Mouse (Mus musculus) thymus, postnatal 36 days (tissue): ENCODE results near the gene Meis2.

Source experiments
- DNase-seq, 2 experiments: peaks; one replicate each; pipeline ENCODE4 v3.0.0; 2022; ENCODE audit warnings: mixed read lengths in 2 of 2

The Meis2 gene

GRCm38 (mm10) chr2:115938926-115939563, 126.6 kb downstream of the Meis2 start:
- DNase-seq, result no peak

GRCm38 (mm10) chr2:115938296-115938695, 127.3 kb downstream of the Meis2 start:
- DNase-seq, result no peak

- DNase-seq, result no peak
Measured at GRCm38 (mm10) chr2:115937896-115938295, 127.7 kb downstream of the Meis2 start.

- DNase-seq, result no peak
Measured at GRCm38 (mm10) chr2:115936786-115937185, 128.9 kb downstream of the Meis2 start.

GRCm38 (mm10) chr2:115934299-115934698, 131.3 kb downstream of the Meis2 start:
- DNase-seq, result no peak

GRCm38 (mm10) chr2:115933259-115933658, 132.4 kb downstream of the Meis2 start:
- no peak for DNase-seq

GRCm38 (mm10) chr2:115925744-115926143, 139.9 kb downstream of the Meis2 start:
- no peak for DNase-seq

GRCm38 (mm10) chr2:115924472-115924871, 141.2 kb downstream of the Meis2 start:
- DNase-seq, result no peak

GRCm38 (mm10) chr2:115923247-115923646, 142.4 kb downstream of the Meis2 start:
- DNase-seq, result no peak

- DNase-seq, result no peak
Measured at GRCm38 (mm10) chr2:115921687-115922086, 144.0 kb downstream of the Meis2 start.

- no peak for DNase-seq
Measured at GRCm38 (mm10) chr2:115920336-115920951, 145.2 kb downstream of the Meis2 start.

- DNase-seq, result no peak
Measured at GRCm38 (mm10) chr2:115919141-115920071, 146.2 kb downstream of the Meis2 start.

GRCm38 (mm10) chr2:115918561-115918960, 147.1 kb downstream of the Meis2 start:
- no peak for DNase-seq

GRCm38 (mm10) chr2:115914539-115914938, 151.1 kb downstream of the Meis2 start:
- no peak for DNase-seq

- DNase-seq, result no peak
Measured at GRCm38 (mm10) chr2:115912948-115913529, 152.6 kb downstream of the Meis2 start.

- no peak for DNase-seq
Measured at GRCm38 (mm10) chr2:115911913-115912642, 153.6 kb downstream of the Meis2 start.

GRCm38 (mm10) chr2:115910217-115910616, 155.4 kb downstream of the Meis2 start:
- no peak for DNase-seq

- no peak for DNase-seq
Measured at GRCm38 (mm10) chr2:115901007-115901406, 164.6 kb downstream of the Meis2 start.

GRCm38 (mm10) chr2:115897559-115897958, 168.1 kb downstream of the Meis2 start:
- no peak for DNase-seq

GRCm38 (mm10) chr2:115897001-115897400, 168.6 kb downstream of the Meis2 start:
- no peak for DNase-seq

GRCm38 (mm10) chr2:115895717-115896116, 169.9 kb downstream of the Meis2 start:
- no peak for DNase-seq

- no peak for DNase-seq
Measured at GRCm38 (mm10) chr2:115895256-115895655, 170.4 kb downstream of the Meis2 start.
